Mouse (Mus musculus) adrenal gland, postnatal 10 days (tissue): ENCODE measurements around the gene Acnat1. TPM values are rescaled to one million over a fixed set of nuclear protein-coding genes. Genes with fewer than 3 reads are reported as not detected.
A peak's percentile ranks its signal among the peaks of the same experiment; 100 is the strongest.
"Not testable (repeated sequence)": the region's sequence is repeated elsewhere in the genome, so short reads cannot be mapped to it uniquely, and the experiment has no call there.

ENCODE experiments used
- DNase-seq: peaks from one replicate; pipeline ENCODE4 v3.0.0; 2021; ENCODE audit warnings: mixed read lengths
- long read RNA-seq, 2 experiments: library from polyadenylated mRNA; stranded (forward); transcript quantifications; one replicate each; pipeline ENCODE4 v2.0.0; 2021
- total RNA-seq, 2 experiments: library from RNA; stranded (reverse); gene quantifications; 2 replicates each; pipeline ENCODE4 v1.2.3; 2021

Gene Acnat1
- 10 to 100 TPM in 1 of 2 experiments, 1 to 10 TPM in 1; 9.1 to 12.4 TPM for total RNA-seq
- long read RNA-seq, experiment 1: 0 reads
- long read RNA-seq, experiment 2: 0 reads

DNA sequence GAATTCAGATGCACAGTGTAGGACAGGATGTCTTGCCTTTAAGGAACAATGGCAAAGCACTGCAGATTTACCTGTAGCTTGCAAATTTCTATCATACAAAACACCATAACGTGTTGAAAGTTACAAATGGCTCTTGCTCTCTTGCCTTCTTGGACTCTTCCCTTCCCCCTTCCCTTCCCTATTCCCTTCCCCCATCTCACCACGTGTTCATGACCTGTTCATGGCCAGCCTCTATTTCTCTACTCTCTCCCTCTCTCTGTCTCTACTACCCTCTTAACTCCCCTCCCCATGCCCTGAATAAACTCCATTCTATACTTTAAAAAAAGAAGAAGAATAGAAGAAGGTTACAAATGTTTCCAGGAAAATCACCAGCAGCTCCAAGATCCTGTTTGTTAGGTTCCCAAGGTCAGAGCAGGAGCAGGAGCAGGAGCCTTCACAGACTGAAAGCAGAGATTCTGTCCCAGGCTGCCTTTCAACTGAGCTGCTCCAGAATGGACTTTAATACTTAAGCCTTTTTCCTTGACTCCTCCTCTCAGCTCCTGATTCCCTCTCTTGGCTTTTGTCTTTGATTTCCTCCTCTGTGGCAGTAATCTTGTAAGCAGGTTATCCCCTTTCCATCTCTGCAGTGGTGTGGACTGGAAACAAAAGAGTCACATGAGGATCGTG is at the start of gene Acnat1:
TSS of gene Acnat1 (minus strand) at position 478 of the 666 bp plus-strand sequence.
- DNase-seq: no peak

DNA sequence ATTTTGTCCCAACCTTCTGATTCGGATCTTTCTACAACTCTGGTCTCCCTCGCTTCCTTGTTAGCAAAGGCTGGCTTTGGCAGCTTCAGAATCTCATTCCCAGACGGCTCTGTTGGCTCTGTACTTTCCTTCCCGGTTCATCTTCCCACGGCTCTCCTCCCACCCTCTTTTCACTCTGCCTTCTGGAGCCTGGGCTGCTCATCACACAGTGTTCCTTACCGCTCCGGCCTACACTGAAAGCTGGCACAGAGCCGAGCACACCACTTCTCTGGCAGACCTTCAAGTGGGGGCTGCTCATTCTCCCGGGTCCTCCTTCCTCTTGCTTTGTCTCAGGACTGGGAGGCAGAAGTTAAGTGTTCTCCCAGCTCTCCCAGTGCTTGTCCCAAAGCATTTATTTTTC is 48.9 kb upstream of the Acnat1 start:
- peak; percentile 13 for DNase-seq

DNA sequence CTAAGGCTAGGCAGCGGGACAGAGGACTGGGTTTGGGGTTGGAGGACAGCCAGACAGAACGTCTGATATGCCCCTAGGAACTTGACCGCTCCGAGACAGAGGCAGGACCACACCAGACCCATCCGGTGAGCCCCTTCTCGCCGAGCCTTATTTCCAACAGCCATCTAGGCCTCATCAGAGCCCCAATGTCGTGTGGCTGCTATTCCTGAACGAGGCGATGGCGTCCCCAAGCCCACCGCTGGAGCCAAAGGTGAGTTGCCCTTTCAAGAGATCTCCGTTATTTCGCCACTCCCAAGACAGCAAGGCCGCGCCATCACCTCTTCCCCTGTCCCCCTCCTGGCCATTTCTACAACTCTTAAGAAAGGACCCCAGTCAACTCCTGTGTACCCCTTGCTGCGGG is 47.6 kb upstream of the Acnat1 start:
- no peak for DNase-seq

DNA sequence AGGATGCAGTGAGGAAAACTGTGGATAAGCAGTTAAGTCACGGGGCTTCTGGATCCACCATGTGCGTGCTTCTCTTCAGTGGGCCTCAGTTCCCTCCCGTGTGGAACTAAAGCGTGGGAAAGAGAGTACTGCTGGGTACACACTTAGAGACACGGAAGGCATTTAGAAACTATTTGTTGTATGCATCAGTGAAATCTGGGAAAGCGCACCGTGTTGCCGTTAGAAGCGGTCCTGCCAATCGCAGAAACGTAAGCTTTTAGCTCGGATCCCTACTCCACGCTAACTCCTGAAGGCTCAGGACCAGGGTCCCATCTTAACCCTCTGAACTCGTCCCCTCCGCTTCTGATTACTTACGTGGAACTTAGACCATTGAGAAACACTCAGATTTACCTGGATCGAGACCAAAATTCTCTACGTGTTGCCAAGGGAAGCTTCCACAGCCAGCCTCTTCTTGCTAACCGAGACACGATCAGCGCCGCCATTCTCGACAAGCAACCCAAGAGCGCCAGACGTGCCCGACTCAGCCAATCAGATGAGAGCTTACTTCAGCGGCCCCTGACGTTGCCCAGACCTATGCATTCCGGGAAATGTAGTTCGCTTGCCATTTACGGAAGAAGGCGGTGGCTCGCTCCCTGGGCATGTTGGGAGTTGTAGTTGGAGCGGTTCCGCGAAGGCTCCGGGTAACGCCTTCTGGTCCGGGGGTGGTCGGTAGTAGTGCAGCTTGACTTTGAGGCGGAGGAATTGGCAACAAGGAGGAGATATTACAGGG is 47.0 kb upstream of the Acnat1 start, which contains the start of the genes Mrpl50 and Zfp189:
TSS of gene Mrpl50 (minus strand) at position 522 of the 769 bp plus-strand sequence.
TSS of gene Zfp189 (plus strand) at position 605 of the 769 bp plus-strand sequence.
- peak; percentile 93 for DNase-seq

DNA sequence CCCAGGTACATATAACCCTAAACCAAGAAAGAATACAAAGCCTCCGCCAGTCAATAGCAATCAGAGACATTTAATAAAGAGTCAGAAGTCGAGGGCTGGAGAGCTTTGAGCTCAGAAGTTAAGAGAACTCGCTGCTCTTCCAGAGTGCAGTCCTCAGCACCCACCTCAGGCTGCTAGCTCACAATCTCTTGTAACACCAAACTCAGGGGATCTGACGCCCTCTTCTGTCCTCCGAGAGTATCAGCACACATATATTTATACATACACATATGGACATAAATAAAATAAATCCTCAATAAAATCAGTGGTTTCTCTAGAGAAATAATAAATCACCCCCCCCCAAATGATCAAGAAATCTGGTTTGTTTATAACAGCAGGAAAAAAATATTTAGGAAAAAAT is 45.8 kb upstream of the Acnat1 start:
- no peak for DNase-seq

DNA sequence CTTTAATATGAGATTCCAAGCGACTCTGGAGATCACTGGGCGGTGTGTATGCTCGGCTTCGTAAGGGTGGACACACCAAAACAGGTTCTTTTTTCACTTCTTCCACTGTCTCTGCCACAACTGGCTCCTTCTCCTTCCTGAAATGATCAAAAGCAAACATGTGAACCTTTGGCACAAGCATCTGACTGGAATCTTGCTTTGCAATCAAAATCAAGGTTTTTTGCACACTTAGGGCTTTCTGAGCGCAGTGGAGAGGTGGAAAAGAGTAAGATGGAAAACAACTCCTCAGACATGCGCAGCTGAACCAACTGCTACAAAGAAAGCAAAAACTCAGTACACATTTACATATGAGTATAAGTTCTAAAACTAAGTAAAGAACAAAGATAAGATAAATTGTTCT is 40.7 kb upstream of the Acnat1 start:
- DNase-seq: no peak

DNA sequence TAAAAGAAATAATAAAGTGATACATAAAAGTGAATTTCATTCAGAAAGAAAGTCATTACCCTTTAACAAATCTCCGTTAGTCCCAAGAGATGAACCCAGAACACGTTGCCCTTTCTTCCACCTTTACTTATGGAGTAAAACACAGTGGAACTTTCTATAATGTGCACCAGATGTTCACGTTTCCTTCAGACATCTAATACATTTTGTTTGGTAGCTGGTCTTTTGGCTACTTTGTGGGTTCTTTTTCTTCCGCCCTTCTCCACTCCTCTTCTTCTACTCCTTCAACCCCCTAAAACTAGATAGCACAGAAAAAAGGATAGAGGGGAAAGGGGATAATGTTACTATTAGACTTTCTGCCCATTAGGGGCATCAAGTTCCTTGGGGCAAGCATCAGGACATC is 38.9 kb upstream of the Acnat1 start:
- DNase-seq: no peak

DNA sequence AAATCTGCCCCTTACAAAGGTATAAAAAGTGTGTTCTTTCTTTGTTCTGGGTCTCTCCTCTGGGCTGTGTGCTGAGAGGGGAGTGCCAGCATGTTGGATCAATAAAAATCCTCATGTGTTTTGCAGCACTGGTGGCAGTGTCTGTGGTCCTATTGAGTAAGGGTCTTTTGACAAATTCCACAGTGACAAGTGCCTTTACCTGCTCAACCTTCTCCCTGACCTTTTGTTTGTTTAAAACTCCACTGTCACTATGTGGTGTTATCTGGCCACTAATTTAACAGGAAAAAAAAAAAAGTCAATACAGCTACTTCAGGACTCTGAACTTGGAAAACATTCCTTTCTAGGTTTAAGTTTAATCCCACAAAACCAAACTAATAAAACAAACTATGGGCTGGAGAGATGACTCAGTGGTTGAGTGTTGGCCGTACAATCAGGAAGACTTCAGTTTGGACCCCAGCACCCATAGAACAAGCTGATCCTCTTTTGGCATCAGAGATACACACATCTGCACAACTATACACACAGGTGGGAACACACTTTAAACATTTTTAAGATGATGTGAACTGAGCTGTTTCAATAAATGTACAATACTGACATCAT is 36.6 kb upstream of the Acnat1 start:
- DNase-seq: not testable (repeated sequence)

DNA sequence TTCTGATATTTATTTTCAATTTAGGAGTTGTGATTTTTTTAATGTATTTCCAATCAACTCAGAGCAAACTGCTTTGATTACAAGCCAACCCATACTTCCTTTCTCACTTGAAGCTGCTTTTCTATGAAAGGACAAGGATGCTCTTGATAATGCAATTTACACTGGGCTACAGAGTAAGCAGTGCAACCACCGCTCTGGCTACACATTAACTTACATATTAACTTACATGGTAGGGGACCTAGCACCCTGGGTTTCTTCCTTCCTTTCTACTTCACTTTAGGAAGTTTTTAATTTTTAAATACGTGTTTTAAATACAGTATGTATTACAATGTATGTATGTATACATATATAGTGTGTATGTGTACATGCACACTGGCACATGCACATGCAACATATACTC is 35.5 kb upstream of the Acnat1 start:
- DNase-seq: no peak

DNA sequence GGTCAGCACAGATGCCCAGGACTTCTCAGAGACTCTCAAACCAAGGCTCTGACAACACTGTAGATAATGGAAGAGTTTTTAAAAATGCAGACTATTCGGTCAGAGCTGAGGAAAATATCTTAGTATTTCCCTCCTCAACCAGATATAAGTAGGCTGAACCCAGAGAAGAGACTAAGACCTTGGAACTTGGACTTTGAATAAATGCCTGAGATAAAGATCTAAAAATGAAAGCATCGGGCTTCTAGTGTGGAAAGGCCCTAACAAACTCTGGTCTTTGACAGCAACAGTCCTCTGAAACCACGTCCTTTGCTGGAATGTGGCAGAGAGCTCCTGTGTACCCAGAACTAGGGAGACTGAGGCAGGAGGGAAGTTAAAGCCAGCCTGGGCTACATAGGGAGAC is 32.7 kb upstream of the Acnat1 start, which contains the start of gene Baat:
TSS of gene Baat (minus strand) at position 172 of the 400 bp plus-strand sequence.
- DNase-seq: no peak

DNA sequence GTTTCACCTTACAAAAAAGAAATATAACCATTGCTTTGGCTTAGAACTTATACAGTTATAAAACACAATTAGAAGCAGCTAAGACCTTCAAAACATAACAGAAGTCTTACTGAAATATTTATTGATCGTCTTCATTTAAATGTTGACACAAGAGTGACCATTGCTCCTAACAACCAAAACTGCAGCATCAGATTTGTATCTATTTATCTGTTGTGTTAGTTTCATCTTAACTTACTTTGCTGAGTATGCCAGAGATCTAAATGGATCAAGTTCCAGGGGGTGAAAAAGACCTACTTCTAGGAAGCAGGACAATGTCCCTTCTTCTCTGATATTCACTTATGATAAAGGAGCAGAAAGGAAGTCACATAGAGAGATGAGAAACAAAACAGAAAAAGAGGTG is 29.9 kb upstream of the Acnat1 start:
- DNase-seq: no peak

DNA sequence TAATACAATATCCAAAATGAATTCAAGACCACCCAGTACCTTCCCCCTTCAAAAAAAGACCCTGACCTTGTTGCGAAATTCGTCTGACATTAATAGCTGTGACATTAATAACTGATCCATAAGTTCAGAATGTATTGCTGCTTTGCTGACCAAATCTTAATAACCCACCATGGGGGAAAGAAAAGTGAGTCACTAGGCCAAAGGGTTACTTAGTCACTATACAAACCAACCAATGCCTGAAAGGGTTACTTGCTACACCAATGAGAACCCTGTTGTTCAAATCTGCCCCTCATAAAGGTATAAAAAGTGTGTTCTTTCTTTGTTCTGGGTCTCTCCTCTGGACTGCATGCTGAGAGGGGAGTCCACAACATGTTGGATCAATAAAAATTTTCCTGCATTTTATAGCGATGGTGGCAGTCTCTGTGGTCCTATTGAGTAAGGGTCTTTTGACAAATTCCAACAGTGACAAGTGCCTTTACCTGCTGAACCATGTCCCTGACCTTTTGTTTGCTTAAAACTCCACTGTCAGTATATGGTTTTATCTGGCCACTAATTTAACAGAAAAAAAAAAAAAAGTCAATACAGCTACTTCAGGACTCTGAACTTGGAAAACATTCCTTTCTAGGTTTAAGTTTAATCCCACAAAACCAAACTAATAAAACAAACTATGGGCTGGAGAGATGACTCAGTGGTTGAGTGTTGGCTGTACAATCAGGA is 12.4 kb upstream of the Acnat1 start:
- DNase-seq: not testable (repeated sequence)

DNA sequence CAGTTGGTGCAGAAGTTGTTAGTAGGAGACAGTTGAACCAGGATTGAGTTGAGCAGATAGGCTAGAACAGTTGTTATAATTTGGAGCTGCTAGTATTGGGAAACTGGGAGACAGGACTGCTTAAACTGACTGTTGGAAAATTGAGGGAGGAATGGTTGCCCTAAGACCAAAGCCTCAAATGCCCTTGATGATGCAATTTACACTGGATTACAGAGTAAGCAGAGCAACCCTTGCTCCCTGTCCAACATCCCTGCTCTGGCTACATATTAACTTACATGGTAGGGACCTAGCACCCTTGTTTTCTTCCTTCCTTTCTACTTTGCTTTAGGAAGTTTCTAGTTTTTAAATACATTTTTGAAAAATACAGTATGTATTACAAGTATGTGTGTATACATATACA is 11.7 kb upstream of the Acnat1 start:
- no peak for DNase-seq

DNA sequence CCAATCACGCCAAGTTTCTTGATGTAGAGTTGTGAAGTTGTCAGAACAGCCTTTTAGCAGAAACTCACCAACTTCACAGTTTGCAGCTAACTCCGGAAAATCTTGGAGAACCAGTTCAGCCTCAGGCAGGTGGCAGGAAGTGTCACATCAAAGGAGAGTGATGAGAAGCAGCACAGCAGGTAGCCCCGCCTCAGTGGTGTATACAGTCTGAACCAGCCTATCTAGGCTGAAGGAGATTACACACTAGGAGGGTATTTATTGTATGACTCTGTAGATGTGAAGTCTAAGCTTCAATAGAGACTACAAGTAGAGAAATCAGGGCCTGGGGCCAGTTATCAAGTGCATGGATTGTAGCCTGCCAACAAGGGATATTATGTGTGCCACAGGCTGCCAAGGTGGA is 7.2 kb upstream of the Acnat1 start:
- no peak for DNase-seq

DNA sequence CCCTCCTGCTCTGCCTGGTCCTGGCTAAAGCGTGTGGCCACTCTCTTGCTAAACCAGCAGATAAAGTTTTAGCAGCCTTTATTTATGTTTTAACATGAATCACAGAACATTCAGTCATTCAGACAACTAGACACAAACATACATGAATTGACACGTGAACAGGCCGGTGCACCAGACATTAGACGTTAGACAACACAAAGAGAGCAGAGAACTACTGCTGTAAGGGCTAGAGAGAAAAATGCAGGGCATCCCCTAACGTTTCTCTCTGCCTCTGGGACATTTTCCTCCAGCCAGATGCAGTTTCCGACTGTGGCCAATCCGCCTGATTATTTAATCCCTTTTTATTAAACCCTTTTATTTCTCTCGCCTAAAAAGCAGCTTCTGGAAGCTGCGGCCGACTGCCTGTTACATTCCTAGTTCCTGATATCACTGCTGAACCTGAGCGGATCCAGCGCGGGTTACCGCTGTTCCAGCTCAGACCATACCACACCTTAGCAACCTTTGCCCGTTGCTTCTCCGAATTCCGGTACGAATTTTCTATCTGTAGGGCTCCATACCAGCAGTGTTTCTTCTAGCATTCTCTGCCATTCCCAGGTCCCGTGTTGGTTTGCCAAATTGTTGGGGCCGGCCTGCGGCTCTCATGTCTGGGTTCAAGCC is 6.5 kb upstream of the Acnat1 start:
- DNase-seq: no peak

DNA sequence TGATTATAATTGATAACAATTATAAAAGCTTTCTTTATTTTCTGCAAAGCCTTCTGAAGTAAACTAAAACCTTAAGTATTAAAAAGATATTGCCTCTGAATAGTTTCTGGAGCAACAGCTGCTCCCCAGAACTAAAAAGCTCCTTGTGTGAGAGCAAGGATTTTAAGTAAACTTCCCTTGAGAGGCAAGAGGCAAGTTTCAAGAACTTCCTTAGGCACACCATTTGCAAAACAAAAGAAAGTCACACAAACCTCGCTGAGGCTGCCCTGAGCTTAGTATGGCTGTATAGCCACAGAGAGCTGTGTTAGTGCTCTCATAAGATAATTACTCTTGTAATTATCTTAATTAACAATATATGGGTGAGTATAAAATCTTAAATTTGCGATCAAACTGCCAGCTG is 5.3 kb upstream of the Acnat1 start:
- DNase-seq: not testable (repeated sequence)

DNA sequence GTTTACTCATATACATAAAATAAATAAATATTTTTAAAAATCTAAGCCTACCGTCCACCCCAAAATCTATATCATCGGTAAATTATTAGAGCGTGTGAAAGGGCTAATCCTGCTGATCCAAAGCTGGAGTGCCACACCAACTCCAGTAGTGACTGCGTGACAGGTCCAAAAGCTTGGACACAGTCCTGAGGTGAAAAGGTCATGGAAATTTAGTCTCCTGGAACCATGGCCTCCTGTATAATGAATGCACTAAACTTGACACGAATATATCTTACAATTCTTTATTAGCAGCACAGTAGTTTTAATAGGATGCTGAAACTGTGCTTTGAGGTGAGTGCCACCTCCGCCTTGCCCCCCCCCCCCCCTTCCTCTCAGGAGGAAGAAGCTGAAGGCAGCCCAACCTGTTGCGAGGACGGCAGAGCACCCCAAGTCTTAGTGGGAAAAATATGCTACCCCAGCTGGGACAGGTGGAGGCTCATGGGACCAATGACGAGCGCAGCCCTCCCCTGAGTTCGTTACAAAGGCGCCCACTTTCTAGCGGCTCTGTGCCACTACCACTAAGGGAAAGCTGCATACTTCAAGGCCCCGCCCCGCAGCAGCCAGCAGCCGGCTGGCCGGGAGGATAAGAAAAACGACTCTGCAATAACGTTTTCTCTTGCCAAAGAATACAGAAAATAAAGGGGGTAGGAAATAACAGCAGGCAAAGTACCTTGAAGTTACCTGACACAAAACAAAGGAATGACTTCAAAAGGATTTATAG is 4.6 kb upstream of the Acnat1 start:
- peak; percentile 35 for DNase-seq

DNA sequence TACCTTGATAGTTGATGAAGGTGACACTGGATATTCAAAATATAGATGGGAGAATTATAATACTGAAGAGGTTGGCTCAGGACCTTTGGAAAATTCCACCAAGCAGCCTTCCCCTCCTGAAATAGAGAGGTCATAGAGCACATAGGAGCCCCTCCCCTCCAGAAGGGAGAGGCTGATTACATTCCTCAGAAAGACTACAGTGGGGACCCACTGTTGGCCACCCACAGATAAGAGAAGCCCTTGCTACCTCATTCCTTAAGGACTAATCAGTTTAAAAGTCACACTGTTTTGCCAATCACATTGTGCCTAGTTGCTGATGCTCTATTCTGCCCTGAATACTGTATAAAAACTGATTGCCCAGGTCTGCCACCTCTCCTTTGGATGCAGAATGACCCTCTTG is 871 bp upstream of the Acnat1 start:
- DNase-seq: no peak

DNA sequence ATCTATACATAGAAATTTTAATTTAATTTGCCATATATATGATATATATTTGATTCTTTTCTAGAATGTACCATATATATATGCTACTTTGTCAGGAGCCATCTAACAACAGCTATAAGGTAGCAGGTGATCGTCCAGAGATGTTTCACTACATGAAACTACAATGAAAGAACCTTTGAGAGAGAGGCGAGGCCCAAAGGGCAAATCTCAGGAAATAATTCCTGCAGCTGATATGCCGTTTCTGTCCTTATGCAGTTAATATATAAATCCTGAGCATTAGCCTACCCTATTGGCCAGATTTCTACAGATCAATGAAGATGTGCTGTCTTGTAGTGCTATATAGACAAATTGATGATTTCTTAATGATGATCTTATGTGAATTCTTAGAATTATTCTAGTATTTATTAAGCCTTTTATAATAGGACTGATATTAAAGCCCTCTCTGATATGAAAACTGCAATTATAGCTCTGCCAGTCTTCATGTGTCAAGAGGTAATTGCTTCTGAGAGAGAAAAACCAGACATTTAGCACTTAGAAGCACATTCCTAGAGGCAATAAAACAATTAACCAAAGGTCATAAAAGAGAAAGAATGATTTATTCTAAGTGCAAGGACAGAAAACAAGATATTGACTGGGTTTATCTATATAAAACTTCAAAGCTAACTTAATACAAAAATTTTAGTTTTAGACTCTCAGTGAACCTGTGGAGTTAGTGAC is 4.1 kb downstream of the Acnat1 start:
- DNase-seq: no peak

DNA sequence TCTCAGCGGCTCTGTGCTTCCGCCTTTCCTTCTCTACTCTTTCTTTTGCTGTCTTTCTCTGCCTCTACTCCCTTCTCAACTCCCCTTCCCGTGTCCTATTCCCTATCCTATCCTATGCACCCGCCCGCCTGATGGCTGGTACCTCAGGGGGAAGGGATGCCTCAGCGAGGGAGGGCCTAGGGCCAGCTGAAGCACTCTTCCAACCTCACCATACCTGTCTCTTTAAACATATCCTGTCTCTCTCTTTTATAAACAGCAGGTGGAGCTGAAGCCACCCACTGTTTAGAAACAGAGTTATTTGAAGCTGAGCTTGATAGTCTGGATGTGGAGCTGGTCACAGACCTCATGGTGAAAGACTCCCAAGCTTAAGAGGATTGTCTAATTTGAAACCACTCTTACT is 6.4 kb downstream of the Acnat1 start:
- DNase-seq: no peak
